Mouse (Mus musculus) heart, embryonic 16.5 days (tissue): ENCODE measurements around the gene Ndufv3. TPM values are rescaled to one million over a fixed set of nuclear protein-coding genes. Genes with fewer than 3 reads are reported as not detected.

Experiments
- ATAC-seq: fragments of 200-750 bp; cut with Nextera tagmentation; replicated peaks from 2 replicates; pipeline ENCODE4 v1.8.0; 2017; ENCODE audit warnings: moderate number of reproducible peaks; ENCODE audit not compliant: insufficient read depth, low FRiP score; ENCODE audit errors: extremely low read depth
- H3K27ac ChIP-seq: fragments of 300-500 bp; sonication (generic); 2 replicates; pipeline ENCODE4 v1.5.1; 2014; ENCODE audit warnings: mild to moderate bottlenecking, low read length, control low read depth, moderate library complexity
- H3K27me3 ChIP-seq: fragments of 300-500 bp; sonication (generic); 2 replicates; pipeline ENCODE4 v1.6.1; 2014; ENCODE audit warnings: low read length, mixed read lengths; ENCODE audit not compliant: control insufficient read depth, insufficient read depth
- H3K36me3 ChIP-seq: fragments of 300-500 bp; sonication (generic); 2 replicates; pipeline ENCODE4 v1.6.1; 2014; ENCODE audit not compliant: control insufficient read depth, insufficient read depth
- H3K4me1 ChIP-seq: fragments of 300-500 bp; sonication (generic); 2 replicates; pipeline ENCODE4 v1.6.1; 2014; ENCODE audit warnings: low read length, mixed read lengths; ENCODE audit not compliant: control insufficient read depth, insufficient read depth
- H3K4me2 ChIP-seq: fragments of 300-500 bp; sonication (generic); 2 replicates; pipeline ENCODE4 v1.6.1; 2014; ENCODE audit warnings: low read depth, mild to moderate bottlenecking, control low read depth, low read length
- H3K4me3 ChIP-seq: fragments of 300-500 bp; sonication (generic); 2 replicates; pipeline ENCODE4 v1.5.1; 2014; ENCODE audit warnings: mild to moderate bottlenecking, control low read depth, low read length
- H3K9ac ChIP-seq: fragments of 300-500 bp; sonication (generic); 2 replicates; pipeline ENCODE4 v1.6.1; 2014; ENCODE audit warnings: low read length, control low read depth
- H3K9me3 ChIP-seq: fragments of 300-500 bp; sonication (generic); replicated peaks from 2 replicates; pipeline ENCODE4 v1.6.1; 2016; ENCODE audit warnings: low read length; ENCODE audit not compliant: control insufficient read depth
- WGBS: fragments of 180-500 bp; shearing (Covaris S2); extraction: QIAGEN DNeasy Blood & Tissue Kit; methylation state at CpG from one replicate; pipeline ENCODE4 v1.1.7; 2014; 5-methylcytosine and 5-hydroxymethylcytosine counted together
- polyA plus RNA-seq: library from polyadenylated mRNA; unstranded; fragments of >200 nt; fragmentation: Nextera tagmentation; extraction: Ambion mirVana; gene quantifications from 2 replicates; pipeline ENCODE4 v1.2.1, GENCODE M21; 2015

Gene Ndufv3
- polyA plus RNA-seq, 1 experiment from 2014 or later, result 625 TPM

DNA sequence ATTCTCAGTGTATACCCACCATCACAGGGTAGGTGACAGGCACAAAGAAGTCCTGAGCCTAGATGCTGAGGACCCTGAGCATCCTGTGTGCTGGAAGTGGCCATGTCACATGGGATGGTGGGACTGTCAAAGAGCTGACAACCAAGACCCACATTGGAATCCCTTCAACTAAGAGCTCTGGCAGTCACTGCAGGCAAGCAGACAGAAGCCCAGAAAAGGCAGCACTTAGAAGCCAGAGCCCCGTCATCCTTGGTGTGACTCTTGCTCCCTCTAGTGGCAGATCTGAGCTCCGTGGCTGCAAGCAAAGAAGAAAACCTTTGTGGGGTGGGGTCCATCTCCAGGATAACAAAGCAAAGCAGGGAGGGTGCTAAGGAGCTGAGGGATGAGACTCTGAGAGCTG, 27.5 kb upstream of the Ndufv3 start:
- Histone ChIP-seq H3K27me3 (no peaks in the 10 kb centered on the region), H3K36me3 (peaks cover 10% of the 10 kb centered on the region), H3K27ac (no peak overlapping the region), H3K4me2 (no peak overlapping the region), H3K4me3 (no peak overlapping the region), H3K4me1 (no peaks in the 10 kb centered on the region), H3K9ac (no peak overlapping the region), H3K9me3 (no peaks in the 10 kb centered on the region)
- 0% methylated on average over 2 of the region's 2 CpGs for WGBS
- ATAC-seq, result no peak

DNA sequence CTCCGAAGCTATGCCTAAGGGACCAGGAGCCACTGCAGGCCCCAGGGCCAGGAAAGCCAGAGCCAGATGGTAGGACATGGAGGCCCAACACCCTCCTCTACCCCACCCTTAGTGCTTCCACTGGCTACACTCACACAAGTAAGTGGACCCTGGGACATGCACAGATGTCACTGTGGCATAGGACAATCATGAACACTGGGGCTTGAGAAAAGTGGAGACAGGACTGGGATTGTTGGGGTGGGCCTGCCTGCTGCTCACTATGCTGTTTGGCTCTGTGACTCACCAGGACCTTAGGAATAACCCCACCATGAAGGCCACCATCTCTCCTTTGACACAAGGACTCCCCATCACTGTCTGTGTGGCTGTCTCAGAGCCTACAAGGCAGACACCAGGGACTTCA, 24.9 kb upstream of the Ndufv3 start:
- H3K4me3 ChIP-seq, result no peak overlapping the region
- 91% methylated on average over 1 of the region's 1 CpGs for whole genome bisulfite sequencing
- H3K27ac ChIP-seq, result no peak overlapping the region
- no peaks in the 10 kb centered on the region for H3K9me3 ChIP-seq
- no peak overlapping the region for H3K9ac ChIP-seq
- no peaks in the 10 kb centered on the region for H3K27me3 ChIP-seq
- peaks cover 24% of the 10 kb centered on the region for H3K36me3 ChIP-seq
- no peak overlapping the region for H3K4me2 ChIP-seq
- ATAC-seq, result no peak
- H3K4me1 ChIP-seq, result no peaks in the 10 kb centered on the region

GRCm38 (mm10) chr17:31497726-31498125, 22.2 kb upstream of the Ndufv3 start:
- H3K9me3 ChIP-seq, result no peaks in the 10 kb centered on the region
- no peak overlapping the region for H3K9ac ChIP-seq
- H3K27me3 ChIP-seq, result no peaks in the 10 kb centered on the region
- no peak overlapping the region for H3K4me3 ChIP-seq
- WGBS, result 81% methylated on average over 6 of the region's 6 CpGs
- no peak overlapping the region for H3K4me2 ChIP-seq
- no peak overlapping the region for H3K27ac ChIP-seq
- H3K36me3 ChIP-seq, result peaks cover 32% of the 10 kb centered on the region
- H3K4me1 ChIP-seq, result no peaks in the 10 kb centered on the region
- ATAC-seq, result no peak

DNA sequence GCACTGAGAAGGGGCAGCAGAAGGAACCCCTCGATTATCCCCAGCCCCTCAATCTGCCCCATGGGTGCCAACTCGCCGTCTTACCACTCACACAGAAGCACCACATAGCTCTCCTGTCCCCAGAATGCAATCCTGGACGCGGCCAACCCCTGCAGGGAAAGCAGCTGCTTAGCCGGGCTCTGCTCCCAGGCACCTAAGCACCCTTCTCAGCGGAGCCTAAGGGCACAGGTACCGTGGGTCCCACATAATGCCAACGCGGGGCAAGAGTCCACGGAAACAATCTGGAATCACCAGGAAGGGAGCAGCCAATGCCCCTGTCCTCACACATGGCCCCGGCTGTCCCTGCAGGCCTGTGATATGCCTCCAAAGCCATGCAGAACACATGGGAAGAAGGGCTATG, 20.2 kb upstream of the Ndufv3 start:
- ATAC-seq, result no peak
- peaks cover 35% of the 10 kb centered on the region for H3K36me3 ChIP-seq
- no peaks in the 10 kb centered on the region for H3K4me1 ChIP-seq
- no peak overlapping the region for H3K4me2 ChIP-seq
- WGBS, result 90% methylated on average over 12 of the region's 12 CpGs
- H3K4me3 ChIP-seq, result no peak overlapping the region
- no peak overlapping the region for H3K27ac ChIP-seq
- no peaks in the 10 kb centered on the region for H3K27me3 ChIP-seq
- no peaks in the 10 kb centered on the region for H3K9me3 ChIP-seq
- no peak overlapping the region for H3K9ac ChIP-seq

- Histone ChIP-seq H3K9me3 (no peaks in the 10 kb centered on the region), H3K4me1 (no peaks in the 10 kb centered on the region), H3K27ac (no peak overlapping the region), H3K4me3 (no peak overlapping the region), H3K4me2 (no peak overlapping the region), H3K9ac (no peak overlapping the region), H3K36me3 (peaks cover 35% of the 10 kb centered on the region), H3K27me3 (no peaks in the 10 kb centered on the region)
- ATAC-seq, result no peak
- 87% methylated on average over 8 of the region's 8 CpGs for WGBS
Measured at GRCm38 (mm10) chr17:31500416-31500815, 19.5 kb upstream of the Ndufv3 start.

DNA sequence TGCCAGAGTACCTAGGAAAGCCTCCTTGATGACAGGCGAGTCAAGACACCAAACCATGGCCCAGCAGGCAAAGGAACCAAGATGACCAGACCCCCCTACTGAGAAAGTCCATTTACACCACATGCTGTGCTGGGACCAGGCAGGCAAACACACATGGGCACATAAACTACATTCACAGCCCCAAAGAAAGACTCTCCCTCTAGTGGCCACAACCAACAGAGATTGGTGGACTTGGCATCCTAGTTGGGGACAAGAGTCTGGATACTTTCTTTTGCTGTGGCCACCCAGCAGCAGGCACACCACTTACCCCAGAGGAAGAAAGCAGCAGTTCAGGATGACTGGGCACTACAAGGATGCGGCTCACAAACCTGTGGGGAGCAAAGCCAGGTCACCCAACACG, 19.0 kb upstream of the Ndufv3 start:
- no peak overlapping the region for H3K9ac ChIP-seq
- no peak overlapping the region for H3K27ac ChIP-seq
- no peaks in the 10 kb centered on the region for H3K9me3 ChIP-seq
- no peak overlapping the region for H3K4me3 ChIP-seq
- peaks cover 38% of the 10 kb centered on the region for H3K36me3 ChIP-seq
- WGBS, result 77% methylated on average over 3 of the region's 3 CpGs
- no peaks in the 10 kb centered on the region for H3K4me1 ChIP-seq
- H3K4me2 ChIP-seq, result no peak overlapping the region
- no peaks in the 10 kb centered on the region for H3K27me3 ChIP-seq
- ATAC-seq, result no peak

- Histone ChIP-seq H3K4me3 (no peak overlapping the region), H3K27ac (no peak overlapping the region), H3K36me3 (peaks cover 28% of the 10 kb centered on the region), H3K27me3 (no peaks in the 10 kb centered on the region), H3K4me1 (no peaks in the 10 kb centered on the region), H3K4me2 (no peak overlapping the region), H3K9ac (no peak overlapping the region), H3K9me3 (no peaks in the 10 kb centered on the region)
- no peak for ATAC-seq
- 79% methylated on average over 12 of the region's 12 CpGs for WGBS
Measured at GRCm38 (mm10) chr17:31502261-31502927, 17.5 kb upstream of the Ndufv3 start.

GRCm38 (mm10) chr17:31503337-31503736, 16.6 kb upstream of the Ndufv3 start:
- no peaks in the 10 kb centered on the region for H3K4me1 ChIP-seq
- no peak overlapping the region for H3K9ac ChIP-seq
- H3K9me3 ChIP-seq, result no peaks in the 10 kb centered on the region
- H3K4me3 ChIP-seq, result no peak overlapping the region
- no peak for ATAC-seq
- no peak overlapping the region for H3K27ac ChIP-seq
- 88% methylated on average over 12 of the region's 12 CpGs for WGBS
- no peaks in the 10 kb centered on the region for H3K27me3 ChIP-seq
- peaks cover 23% of the 10 kb centered on the region for H3K36me3 ChIP-seq
- H3K4me2 ChIP-seq, result no peak overlapping the region

DNA sequence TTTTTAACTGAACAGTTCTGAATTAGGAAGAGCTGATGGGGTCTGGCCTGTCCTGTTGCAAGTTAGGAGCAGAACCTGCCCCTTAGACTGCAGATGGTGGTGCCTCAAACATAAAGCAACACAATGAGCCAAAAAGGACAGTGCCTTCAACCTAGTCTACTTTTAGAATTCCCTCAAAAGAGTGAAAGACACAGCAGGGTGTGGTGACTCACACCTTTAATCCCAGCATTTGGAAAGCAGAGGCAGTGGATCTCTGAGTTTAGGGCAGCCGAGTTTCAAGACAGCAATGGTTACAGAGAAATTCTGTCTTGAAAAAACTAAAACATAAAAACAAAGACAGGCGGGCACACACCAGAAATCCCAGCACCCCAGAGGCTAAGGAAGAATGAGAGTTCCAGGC, 16.0 kb upstream of the Ndufv3 start:
- ATAC-seq, result no peak
- no peaks in the 10 kb centered on the region for H3K9me3 ChIP-seq

More for the DNA sequence above, 16.0 kb upstream of the Ndufv3 start:
- H3K4me3 ChIP-seq, result no peak overlapping the region
- WGBS, result 85% methylated on average over 2 of the region's 2 CpGs
- H3K4me2 ChIP-seq, result no peak overlapping the region
- H3K4me1 ChIP-seq, result no peaks in the 10 kb centered on the region
- no peak overlapping the region for H3K9ac ChIP-seq
- H3K27me3 ChIP-seq, result no peaks in the 10 kb centered on the region
- peaks cover 23% of the 10 kb centered on the region for H3K36me3 ChIP-seq
- H3K27ac ChIP-seq, result no peak overlapping the region
